Comparison of ENCODE assay signal across 10 mouse cellular contexts in the genomic region with DNA sequence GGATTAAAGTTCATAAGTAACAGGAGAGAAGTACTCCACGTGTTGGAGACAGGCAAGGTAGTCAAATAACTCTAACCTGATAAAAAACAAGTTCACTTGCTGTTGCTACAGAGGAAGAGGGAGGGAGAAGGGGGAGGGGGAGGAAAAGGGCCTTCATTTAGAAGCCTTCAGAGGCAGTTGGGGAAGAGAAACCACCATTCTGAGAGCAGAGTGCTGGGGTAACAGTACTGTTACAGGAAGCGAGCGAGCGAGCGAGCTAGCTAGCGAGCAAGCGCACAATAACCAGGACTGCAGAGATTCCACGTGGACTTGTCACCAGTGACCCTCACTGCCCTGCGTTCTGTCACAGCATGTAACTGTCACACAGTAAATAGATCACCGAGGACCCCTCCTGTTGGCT. TPM values are rescaled to one million over a fixed set of nuclear protein-coding genes. Genes with fewer than 3 reads are reported as not detected.
DNase-seq lines count a peak whose midpoint lies in the region; ATAC-seq and TF ChIP-seq lines count a peak whose summit lies in the region.
"Had no signal": no experiment of that assay in that cellular context is flagged by ENCODE, and none has a peak within 500 bp of the region (broad histone marks: within the 10 kb centered on the region; RNA-seq: fewer than 3 reads in every experiment).

No protein-coding gene starts in this region.

- no peak for DNase-seq in layer of hippocampus, adult 2 months (ENCODE audit: low spot score in 2 of 2)
- DNase-seq in layer of hippocampus, adult 9-11 months, result no peak
- peak; percentile 38 for DNase-seq in brain, embryonic 14.5 days (ENCODE audit: low read depth)
- peak; percentile 36 for DNase-seq in liver, embryonic 11.5 days (ENCODE audit: low spot score)
- peak; percentile 57 for DNase-seq in telencephalon, adult 2 months (ENCODE audit: low read depth, low spot score)
- no peak for DNase-seq in urinary bladder, postnatal 14 days (ENCODE audit: low spot score)
- DNase-seq in gastrocnemius, postnatal 4 days (ENCODE audit: low spot score in 2 of 2), result no peak
- DNase-seq in kidney, postnatal 14 days, result no peak
- DNase-seq: lung, embryonic 14.5 days; right cerebral cortex, postnatal 4 days had no signal

- peaks cover 4% of the 10 kb centered on the region; the same call in 1 of the 2 replicates for H3K4me1 ChIP-seq in liver, embryonic 11.5 days (replicated peaks; ENCODE audit: control insufficient read depth, insufficient read depth, low read length)

- no peak for TF ChIP-seq POLR2A in brain, embryonic 14.5 days (IDR thresholded peaks at IDR 0.05; ENCODE audit: borderline replicate concordance, extremely low read depth, insufficient read depth, insufficient read length, poor library complexity, severe bottlenecking)

- WGBS in liver, embryonic 11.5 days, result 27% methylated on average over 10 of the region's 10 CpGs

- H3K4me3 ChIP-seq in layer of hippocampus, adult 2 months, result no peak overlapping the region
- H3K4me3 ChIP-seq in liver, embryonic 11.5 days (ENCODE audit: low read depth, low read length), result no peak overlapping the region

- no peaks in the 10 kb centered on the region for H3K36me3 ChIP-seq in liver, embryonic 11.5 days (ENCODE audit: control insufficient read depth, insufficient read depth, low read length)

- peak overlapping the region; percentile 68 for H3K27ac ChIP-seq in layer of hippocampus, adult 2 months
- 0 out of 2 replicates have a peak overlapping the region, but pooled peaks have one; percentile 27 for H3K27ac ChIP-seq in liver, embryonic 11.5 days (ENCODE audit: low read depth, low read length)

- H3K4me2 ChIP-seq in liver, embryonic 11.5 days, result peak overlapping the region; percentile 28
- H3K4me2 ChIP-seq: lung, embryonic 14.5 days had no signal

- H3K9me3 ChIP-seq in liver, embryonic 11.5 days (ENCODE audit: control insufficient read depth, low read length), result no peaks in the 10 kb centered on the region

- H3K27me3 ChIP-seq in liver, embryonic 11.5 days (replicated peaks; ENCODE audit: control insufficient read depth, insufficient read depth, low read length), result no peaks in the 10 kb centered on the region

- 0 out of 2 replicates have a peak, but pooled peaks have one; percentile 2 for TF ChIP-seq CTCF in layer of hippocampus, adult 2 months (conservative IDR thresholded peaks at IDR 0.05)
- no peak for TF ChIP-seq CTCF in brain, embryonic 14.5 days (IDR thresholded peaks at IDR 0.05; ENCODE audit: borderline replicate concordance, extremely low read depth, insufficient read depth, insufficient read length)

- H3K9ac ChIP-seq in liver, embryonic 11.5 days (ENCODE audit: low read depth, low read length), result no peak overlapping the region
- H3K9ac ChIP-seq: lung, embryonic 14.5 days had no signal

- ATAC-seq in liver, embryonic 11.5 days (replicated peaks; ENCODE audit: low FRiP score), result no peak

RNA-seq across cellular contexts. Expression of a gene that starts 27.6 kb away (rescaled TPM):
- total RNA-seq in layer of hippocampus, adult 2 months (2021), result 100 to 1,000 TPM; 212 to 222 TPM
- polyA plus RNA-seq in brain, embryonic 14.5 days (2012; rRNA removed), result 9.0 and 10.2 TPM in 2 replicates
- polyA plus RNA-seq in liver, embryonic 11.5 days (2014; fragmentation: Nextera tagmentation; extraction: Ambion mirVana), result 1.2 and 1.8 TPM in 2 replicates
- under 1 TPM; 0.52 to 0.54 TPM for total RNA-seq in gastrocnemius, postnatal 4 days (2021)

RNA-seq across cellular contexts. Expression of a gene that starts 59.8 kb away (rescaled TPM):
- total RNA-seq in layer of hippocampus, adult 2 months (2021), result 100 to 1,000 TPM; 166 to 170 TPM
- polyA plus RNA-seq in brain, embryonic 14.5 days (2012; rRNA removed), result 125 and 156 TPM in 2 replicates
- polyA plus RNA-seq in liver, embryonic 11.5 days (2014; fragmentation: Nextera tagmentation; extraction: Ambion mirVana), result 38.9 and 39.7 TPM in 2 replicates
- 10 to 100 TPM; 54.7 to 64.1 TPM for total RNA-seq in gastrocnemius, postnatal 4 days (2021)

Comparison
In these comparisons a context has a peak if more than half of its experiments do, and no peak if none do; other contexts are left out.
1. DNase-seq: peak in brain, embryonic 14.5 days (single experiment), liver, embryonic 11.5 days (single experiment) and telencephalon, adult 2 months (single experiment); none in layer of hippocampus, adult 2 months (0 of 2), layer of hippocampus, adult 9-11 months (single experiment), urinary bladder, postnatal 14 days (single experiment), gastrocnemius, postnatal 4 days (0 of 2) and kidney, postnatal 14 days (single experiment).
2. RNA of a gene that starts 27.6 kb away (total RNA-seq): 212 to 222 TPM in layer of hippocampus, adult 2 months; 0.52 to 0.54 TPM in gastrocnemius, postnatal 4 days; every median in the first group is over 100 times any median in the second.